Mouse (Mus musculus) cerebellum, adult 11 months (tissue): ENCODE results near the gene Tenm4.
A peak's percentile ranks its signal among the peaks of the same experiment; 100 is the strongest.
"Not testable (repeated sequence)": the region's sequence is repeated elsewhere in the genome, so short reads cannot be mapped to it uniquely, and the experiment has no call there.

Experiments
- DNase-seq: peaks from one replicate; pipeline ENCODE4 v3.0.0; 2022

Gene Tenm4

GRCm38 (mm10) chr7:96922927-96923326, 751.9 kb downstream of the Tenm4 start:
- DNase-seq, result no peak

GRCm38 (mm10) chr7:96943715-96944377, 772.8 kb downstream of the Tenm4 start:
- no peak for DNase-seq

GRCm38 (mm10) chr7:96946501-96946900, 775.5 kb downstream of the Tenm4 start:
- not testable (repeated sequence) for DNase-seq

GRCm38 (mm10) chr7:96951281-96952051, 780.4 kb downstream of the Tenm4 start, which contains the start of gene Nars2:
Gene Nars2, plus strand, starts transcription at chr7:96951505.
- DNase-seq, result peak; percentile 91

- no peak for DNase-seq
Measured at GRCm38 (mm10) chr7:96952094-96952493, 781.0 kb downstream of the Tenm4 start.

- DNase-seq, result no peak
Measured at GRCm38 (mm10) chr7:96959168-96959567, 788.1 kb downstream of the Tenm4 start.
